Mouse (Mus musculus): Measurements from ENCODE around the gene Rerg.
"Not testable (repeated sequence)": the region's sequence is repeated elsewhere in the genome, so short reads cannot be mapped to it uniquely, and the experiment has no call there.

Rerg gene

DNA sequence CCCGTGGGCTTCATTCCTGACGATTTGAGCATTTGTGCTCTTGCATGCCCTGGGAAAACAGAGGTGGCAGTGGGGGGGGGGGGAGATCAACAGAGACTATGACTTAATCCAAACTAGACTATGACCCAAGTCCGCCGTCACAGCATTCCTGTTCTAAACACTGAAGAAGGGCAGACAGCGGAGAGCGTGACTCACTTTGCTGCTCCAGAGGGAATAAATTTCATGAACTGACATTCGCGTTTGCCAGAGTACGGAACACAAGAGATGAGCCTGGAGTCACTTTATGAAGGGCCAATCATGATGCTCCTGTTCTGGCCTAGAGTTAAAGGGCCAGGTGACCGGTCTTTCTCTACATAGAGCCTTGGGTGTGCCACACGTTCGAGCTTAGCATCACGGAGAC, 93.6 kb downstream of the Rerg start:
- DNase-seq (ENCODE audit: low spot score in 2 of 2), result no peak

DNA sequence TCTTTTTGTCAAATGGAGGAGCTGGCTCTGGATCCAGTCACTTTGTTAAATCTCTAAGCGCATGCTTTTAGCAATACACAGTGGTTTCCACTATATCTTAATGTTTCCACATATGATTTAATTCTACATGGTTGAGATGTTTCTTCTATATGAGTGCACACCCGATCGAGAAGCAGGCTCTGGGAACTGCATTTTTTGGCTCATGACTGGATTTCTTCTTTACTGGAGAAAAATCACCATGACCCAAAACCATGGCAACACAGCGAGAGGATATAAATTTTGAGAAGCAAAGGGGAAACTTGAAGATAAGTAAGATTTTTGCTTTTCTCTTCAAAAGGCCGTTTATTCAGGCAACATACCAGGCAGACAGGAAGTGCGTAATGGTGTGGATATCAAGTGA, 94.1 kb downstream of the Rerg start:
- DNase-seq (ENCODE audit: low spot score in 2 of 2), result no peak

DNA sequence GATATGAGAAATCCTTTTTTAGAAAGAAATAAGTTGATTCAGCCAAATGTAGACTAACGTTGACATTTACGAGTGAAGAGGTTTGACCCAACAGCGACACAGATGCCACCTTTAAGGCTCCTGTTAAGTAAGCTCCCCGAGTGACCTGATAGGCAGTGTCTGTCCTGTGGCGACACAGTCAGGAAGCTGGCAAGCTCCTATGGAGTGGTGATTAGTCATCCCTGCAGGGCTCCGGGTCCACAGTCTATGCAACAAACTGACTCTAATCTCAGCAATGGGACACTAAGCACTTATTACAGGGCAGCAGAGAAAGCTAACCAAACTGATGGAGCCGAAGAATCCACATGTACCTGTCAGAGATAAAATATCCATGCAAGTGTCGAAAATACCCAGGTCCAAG, 98.0 kb downstream of the Rerg start:
- no peak for DNase-seq (ENCODE audit: low spot score in 2 of 2)

DNA sequence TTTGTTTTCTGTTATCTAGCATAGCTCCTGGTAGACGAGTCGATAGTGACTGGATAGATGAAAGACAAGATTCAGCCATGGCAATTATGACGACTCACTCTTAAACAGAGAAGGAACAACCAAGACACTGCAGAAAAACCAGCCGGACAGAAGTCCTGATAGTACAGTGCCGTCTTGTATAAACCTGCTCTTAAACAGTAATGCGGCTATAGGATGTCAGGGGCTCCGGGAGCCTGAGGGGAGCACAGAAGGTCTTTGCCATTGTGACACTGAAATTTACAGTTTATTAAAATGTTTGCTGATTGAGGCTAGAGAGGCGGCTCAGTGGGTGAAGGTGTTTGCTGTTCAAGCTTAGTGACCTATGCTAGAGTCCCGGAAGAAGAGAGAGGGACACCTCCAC, 98.8 kb downstream of the Rerg start:
- no peak for DNase-seq (ENCODE audit: low spot score in 2 of 2)

DNA sequence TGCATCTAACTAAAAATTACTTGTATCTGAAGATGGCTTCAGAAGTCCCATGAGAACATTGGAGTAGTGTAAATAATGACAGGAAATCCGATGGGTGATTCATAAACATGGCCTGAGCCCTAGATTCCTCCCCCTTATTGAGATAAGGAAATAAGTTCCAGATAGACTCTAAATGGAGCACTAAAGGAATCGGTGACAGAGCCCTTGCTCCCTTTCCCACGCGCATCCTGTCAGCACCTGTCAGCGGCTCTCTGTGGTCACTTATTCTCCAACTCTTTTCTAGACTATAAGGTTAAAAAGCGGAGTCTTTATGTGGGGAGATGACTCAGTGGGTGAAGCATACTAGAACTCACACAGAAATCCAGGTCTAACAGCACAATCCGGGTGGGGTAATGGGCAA, 104.8 kb downstream of the Rerg start:
- DNase-seq (ENCODE audit: low spot score in 2 of 2), result no peak

DNA sequence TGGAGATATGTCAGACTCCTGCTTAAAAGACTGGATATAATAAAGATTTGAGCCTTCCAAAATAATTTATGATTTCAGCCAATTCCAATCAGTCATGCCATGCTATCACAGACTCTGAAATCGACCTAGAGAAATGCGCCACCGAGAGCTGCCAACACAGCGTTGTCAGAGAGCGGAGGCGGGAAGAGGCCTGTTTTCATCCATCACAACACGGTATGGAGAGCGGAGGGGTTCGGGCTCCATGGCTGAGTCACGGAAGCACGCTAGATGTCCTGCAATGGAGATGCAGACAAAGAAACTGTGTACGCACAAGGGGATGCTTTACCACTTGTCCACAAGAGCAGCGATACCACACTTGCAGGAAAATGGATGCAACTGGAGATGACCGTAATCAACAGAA, 105.5 kb downstream of the Rerg start:
- no peak for DNase-seq (ENCODE audit: low spot score in 2 of 2)

DNA sequence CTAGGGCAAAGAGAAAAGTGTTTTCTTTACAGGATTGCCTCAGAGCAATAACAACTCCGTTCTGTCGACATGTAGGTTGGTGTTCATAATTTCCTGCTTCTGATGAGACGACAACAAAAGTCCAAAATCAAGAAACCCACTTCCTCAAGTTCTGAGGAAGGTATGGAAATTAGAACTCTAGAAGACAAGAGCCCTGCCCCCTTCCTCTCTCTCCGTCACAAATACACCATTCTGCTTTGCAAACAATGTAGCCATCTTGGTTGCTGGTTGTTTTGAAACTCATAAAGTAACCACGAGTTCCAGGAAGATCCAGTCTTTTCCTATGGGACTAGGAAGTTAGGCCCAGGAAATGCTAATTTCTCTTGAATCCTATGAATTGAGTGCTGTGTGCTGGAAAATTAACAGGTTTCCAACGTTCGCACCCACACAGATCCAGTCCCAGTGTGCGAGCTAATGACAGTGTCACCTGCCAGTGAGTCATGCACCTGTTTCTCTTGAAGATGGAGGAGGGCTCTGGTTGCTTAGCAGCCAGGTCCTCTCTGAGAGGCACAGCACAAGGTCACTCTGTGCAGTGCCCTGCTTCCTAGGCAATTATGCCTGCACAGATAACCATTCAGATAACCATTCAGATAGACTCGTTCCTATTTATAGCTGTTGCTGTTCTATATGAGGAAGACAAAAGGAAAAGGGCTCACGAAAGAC, 106.9 kb downstream of the Rerg start:
- DNase-seq (ENCODE audit: low spot score in 2 of 2), result no peak

DNA sequence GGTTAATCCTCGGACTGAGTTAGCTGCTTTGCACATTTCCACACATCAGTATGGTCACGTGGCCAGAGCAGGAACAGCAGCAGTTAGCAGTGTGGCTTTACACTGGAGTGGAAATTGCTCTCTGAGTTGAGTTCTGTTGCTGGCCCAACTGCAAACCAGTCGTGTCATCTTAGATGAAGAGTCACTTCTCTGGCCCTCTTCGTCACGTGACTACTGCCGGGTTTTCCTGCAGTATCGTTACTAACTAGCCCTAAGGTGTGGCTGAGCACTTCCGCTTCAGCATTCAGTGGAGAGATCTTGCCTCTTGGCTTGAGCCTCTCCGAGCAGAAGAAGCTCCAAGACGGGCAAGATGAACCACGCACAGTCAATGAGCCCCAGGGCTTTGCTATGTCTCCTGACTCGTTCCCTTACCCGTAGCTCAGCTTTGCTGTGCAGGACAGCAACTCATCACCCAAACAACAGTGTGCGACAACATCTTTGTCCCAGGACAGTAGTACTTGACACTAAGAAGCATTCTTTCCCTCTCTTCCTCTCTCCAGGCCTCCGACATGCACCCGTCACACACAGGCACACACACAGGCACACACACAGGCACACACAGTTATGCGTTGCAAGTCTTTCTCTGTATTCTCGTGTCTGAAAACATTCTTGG, 108.3 kb downstream of the Rerg start:
- DNase-seq (ENCODE audit: low spot score in 2 of 2), result no peak

DNA sequence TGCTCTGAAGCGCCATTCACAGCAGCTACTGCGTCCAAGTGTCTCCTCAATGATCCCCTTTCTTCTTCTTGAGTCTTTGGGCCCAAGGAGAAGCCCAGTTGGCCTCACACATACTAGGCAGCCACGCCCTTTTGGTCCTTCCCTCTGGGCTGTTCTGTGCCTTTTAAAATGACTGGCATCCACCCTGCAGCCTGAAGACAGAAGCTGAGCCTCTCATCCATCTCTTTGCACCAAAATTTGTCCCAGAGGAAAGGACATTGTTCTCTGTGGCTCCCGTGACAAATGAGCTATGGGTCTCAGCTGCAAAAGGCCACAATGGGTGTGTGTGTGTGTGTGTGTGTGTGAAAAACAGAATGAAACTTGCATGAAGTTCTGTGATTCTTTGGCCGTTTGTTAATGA, 109.7 kb downstream of the Rerg start:
- no peak for DNase-seq (ENCODE audit: low spot score in 2 of 2)

DNA sequence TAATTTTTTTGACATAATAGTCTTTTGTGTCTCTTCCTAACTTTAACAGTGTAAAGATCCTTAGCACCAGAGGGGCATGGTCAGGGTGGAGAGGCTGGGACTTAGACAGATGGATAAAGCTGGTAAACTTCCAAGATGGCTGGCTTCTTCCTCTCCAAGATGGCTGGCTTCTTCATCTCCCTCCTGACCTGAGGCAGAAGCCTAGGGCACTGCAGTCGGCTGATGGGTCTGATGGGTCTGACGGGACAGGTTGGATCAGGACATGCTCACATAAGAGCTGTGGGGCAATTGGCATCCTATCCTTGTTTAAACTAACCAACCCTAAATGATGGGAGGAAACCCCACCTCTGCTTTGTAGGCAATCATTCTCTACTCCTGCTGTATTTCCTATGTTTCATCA, 112.0 kb downstream of the Rerg start:
- DNase-seq (ENCODE audit: low spot score in 2 of 2), result no peak

DNA sequence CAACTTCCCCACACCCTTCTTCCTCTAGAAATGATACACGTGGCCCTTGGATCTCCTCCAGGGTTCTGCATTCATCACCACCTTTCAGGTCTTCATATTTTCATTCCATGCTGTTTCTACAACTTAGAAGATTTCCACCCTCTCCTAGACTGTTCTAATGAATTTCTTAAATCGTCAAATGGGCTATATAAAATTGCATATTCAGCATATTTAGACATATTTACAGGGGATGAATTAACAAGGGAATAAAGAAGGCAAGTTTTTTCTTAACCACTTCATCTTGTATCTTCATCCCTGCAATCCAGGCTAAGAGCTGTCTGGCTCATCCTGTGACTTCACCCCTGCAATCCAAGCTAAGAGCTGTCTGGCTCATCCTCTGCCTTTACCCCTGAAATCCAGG, 116.2 kb downstream of the Rerg start:
- DNase-seq (ENCODE audit: low spot score in 2 of 2), result no peak

DNA sequence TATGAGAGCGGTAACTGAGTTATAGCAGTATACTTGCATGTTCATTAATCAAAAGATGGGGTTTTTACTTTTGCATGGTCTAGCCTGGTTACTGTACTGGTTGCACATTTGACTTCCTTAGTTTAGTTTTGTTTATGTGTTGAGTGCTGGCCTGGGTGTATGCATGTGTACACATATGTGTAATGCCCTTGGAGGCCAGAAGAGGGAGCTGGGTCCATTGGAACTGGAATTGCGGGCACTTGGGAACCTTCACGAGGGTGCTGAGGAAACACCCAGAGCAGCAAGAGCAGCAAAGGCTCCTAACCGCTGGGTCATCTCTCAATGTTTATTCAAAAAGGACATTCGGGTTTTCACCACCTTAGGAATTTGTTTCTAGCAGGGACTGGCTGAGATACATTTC, 116.8 kb downstream of the Rerg start:
- DNase-seq (ENCODE audit: low spot score in 2 of 2), result peak in 1 of 2 experiments; percentile 32

DNA sequence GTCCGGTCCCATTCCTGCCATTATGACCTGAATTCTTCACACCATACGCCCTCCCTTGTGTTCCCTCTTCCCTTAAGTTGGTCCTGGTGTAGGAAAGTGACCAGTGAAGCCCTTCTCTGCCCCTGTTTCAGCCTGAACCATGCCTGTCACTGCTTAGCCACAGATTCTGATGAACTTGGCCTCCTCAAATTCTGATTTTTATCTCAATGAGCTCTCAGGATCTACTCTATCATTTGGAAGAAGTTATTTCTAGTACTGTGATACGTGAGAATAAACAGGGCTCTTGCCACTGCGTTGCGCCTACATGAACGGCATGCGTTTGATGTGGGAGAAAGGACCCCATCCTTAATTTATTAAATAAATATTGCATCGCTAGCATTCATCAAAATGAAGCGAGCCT, 117.3 kb downstream of the Rerg start:
- DNase-seq (ENCODE audit: low spot score in 2 of 2), result no peak

DNA sequence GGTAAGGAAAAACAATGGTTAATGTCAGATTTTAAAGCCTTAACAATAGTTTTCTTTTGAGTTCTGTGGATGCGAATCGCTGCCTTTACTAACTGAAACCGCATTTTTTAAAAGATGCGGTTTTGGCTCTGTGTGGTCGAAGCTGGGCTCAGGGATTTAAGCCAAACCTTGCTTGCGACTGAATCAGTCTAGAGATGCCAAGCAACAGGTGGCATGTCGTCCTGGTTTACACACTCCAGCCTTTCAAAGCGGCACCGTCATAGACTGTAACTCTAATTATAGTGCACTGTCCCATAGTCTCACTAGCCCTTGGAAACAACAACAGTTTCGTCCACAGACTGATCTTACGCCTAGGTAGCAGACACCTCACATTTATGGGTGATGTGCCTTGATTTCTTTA, 123.3 kb downstream of the Rerg start:
- no peak for DNase-seq (ENCODE audit: low spot score in 2 of 2)

DNA sequence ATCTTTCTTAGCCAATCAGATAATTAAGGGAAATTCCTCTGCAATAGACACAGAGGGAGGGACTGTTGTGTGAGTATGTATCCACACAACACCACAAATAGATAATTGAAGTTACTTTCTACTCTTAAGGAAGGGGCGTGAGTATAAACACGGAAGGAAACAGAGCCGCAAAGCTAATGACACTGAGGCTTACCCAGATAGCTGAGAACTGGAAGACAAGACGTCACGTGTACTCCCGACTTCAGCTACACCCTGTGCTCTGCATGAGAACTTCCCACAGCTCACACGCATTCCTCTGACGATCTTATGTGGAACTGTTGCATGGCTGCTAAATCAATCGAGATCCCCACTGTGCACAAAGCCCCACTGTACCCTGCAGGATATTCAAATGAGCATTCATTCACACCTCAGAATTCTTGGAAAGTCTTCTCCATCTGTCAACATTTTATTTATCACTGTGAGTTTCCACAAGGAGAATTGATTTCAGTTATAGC, 125.2 kb downstream of the Rerg start:
- no peak for DNase-seq (ENCODE audit: low spot score in 2 of 2)

DNA sequence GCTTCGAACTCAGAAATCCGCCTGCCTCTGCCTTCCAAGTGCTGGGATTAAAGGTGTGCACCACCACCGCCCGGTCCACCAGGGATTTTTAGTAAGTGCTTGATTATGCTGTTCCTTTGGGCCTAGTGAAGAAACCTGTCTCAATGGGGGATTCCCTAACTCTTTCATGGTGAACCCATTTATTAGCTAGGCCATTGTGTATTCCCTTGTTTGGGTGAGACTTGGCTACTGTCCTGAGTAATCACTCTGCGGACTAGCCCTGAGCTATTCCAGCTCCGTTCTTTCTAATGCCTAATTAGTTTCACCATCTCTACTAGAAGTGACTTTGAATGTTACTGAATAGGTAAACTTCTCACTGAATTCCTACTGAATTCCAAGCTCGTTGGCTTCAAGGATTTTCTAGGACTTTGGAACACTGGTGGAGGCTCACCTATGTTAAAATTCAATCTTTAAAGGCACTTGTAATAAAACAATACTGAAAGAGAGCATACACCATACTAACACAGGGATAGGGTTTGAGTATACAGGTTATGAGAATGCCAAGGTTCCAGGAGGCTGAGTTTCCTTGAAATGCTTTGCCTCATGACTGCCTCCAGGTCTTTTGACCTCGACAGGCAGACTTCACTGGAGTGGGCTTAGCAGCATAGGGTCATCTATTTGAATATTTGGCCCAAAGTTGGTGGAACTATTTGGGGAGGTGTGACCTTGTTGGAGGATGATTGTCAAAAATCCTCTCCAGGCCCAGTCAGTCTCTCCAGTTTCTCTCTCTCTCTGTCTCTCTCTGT, 134.5 kb downstream of the Rerg start:
- DNase-seq (ENCODE audit: low spot score in 2 of 2), result not testable (repeated sequence)

DNA sequence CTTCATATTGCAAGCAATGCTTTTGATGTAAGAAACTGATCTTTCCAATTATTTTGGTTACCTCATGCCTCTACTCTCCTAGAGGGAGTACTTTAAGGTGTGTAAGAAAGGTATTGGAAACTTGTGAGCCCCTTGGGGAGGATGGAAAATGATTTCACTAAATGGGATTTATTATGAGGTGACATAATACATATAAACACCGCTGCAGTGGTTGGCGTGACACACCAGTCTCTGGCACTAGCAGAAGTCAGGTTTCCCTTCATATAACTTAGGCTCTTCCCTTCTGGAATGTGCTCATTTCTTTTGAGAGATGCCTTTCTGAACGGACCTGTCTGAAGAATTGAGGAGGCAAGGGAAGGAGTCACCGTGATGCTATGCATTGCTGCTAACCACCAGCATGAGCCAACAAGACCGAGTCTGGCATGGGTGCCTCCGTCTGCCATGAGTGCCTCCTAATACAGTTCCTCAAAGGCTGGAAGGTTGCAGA, 139.6 kb downstream of the Rerg start:
- no peak for DNase-seq (ENCODE audit: low spot score in 2 of 2)

DNA sequence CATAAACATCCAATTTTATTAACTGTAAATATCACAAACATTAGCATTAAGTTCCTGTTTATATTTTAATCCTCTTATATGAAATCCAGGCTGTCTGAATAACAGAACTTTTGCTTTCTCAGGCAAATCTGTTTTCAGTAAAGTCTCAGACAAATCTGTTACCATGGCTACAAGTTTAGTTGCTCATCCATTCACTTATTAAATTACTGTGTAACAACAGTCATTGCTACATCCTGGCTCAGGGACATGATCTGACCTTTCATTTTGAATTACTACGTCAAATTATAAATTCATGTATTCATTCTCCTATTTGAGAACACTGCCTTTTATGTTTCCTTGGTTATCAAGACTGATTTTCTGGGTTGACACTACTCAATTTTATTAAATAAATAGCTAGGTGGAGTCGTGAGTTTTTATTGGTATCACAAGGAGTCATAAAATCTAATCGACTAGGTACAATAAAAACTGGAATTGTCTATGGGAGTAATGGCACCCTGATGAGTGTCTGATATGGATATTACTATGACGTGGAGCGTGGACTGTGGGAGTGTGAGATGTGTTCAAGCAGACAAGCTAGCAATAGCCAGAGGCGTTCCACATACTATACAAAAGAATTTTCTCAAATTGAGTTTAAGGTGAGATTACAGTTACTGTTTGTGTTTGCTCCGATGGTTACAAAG, 140.2 kb downstream of the Rerg start:
- no peak for DNase-seq (ENCODE audit: low spot score in 2 of 2)

DNA sequence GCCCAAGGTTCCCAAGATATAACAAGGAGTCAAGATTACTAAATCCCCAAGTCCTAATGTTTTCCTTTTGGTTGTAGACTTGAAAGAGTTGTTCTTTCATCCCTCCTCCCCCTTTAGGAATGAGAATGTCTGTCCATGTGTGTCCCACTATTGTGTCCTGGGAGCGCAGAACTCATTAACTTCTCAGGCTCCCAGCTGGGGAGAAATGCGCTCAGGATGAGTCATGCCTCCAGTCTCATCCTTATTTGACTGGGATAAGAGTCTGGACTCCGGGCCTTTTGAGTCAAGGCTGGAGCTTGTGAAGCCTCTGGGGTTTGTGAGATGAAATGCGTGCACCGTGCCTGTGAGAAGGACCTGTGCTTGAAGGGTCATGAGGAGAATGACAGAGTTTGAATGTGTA, 144.8 kb downstream of the Rerg start:
- no peak for DNase-seq (ENCODE audit: low spot score in 2 of 2)

DNA sequence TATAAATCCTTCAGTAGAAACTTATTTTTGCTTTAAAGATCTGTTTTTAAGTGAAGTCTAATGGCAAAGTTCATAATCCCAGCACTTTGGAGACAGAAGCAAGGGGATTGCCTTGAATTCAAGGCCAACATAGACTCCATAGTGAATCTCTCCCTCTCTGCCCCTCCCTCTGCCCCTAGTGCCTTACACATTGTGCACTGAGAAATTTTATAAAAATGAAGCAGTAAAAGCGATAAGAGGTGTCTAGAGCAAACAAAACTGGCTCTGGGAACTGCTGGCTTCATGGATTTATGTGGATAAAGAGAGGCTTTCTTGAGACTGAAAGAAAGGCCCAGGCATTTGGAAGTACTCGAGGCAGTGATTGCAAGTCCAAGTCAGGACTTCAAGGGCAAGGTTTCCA, 145.8 kb downstream of the Rerg start:
- DNase-seq (ENCODE audit: low spot score in 2 of 2), result no peak

DNA sequence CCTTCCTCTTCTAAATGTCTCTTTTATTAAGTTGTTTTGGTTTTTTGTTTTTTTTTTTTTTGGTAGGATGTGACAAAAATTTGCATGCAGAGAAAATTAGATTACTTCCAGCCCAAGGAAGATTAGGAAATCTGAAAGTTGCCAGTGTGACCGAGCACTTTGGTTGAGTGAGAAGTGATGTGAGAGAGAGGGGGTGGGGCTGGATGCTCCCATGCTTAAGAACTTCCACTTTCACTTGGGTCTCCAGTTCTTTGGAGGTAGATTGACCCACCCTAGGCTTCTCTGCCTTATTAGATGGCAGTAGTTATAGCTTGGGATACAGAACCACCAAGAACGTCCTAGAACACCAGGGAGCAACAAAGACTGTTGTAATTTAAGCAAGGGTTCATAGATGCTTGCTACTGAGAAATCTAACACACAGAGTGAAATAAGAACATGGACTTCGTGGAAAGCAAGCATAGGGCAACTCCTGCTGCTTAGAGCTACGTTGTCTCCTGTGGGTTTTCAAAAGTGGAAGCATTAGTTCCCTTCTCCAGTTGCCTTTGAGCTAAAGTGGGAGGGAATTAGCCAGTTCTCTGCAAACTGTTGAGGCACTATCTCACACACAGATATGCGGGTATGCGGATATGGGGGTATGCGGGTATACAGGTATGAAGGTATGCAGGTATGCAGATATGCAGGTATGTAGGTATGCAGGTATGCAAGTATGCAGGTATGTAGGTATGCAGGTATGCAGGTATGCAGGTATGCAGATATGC, 152.9 kb downstream of the Rerg start:
- DNase-seq (ENCODE audit: low spot score in 2 of 2), result no peak

All from spleen, postnatal 10 days (tissue).